Mouse (Mus musculus): ENCODE measurements at regions not wholly inside any gene's neighbourhood (a gene's known extent, or its start where the extent isn't known, plus 50 kb on each side); places are given as distances from the start of the nearest gene placed in this dataset.

DNA sequence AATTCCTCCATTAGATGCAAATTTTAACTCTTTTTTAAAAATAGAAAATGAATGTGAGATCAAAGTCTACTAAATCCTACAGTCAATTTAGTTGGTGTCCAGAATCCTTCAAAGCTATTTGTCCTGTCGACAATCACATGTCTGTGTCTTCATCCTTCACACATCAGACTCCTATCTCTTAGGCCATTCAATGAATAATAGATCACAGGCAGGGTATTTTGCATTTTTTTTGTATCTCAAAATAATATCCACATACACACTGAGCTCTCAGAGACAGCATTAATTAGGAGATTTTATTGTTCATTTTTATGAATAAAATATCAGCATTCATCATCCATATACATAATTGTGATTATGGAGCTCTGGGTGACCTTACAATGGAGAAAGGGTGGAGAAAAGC is 427.2 kb downstream of the Hao1 start:
- no peak for DNase-seq

GRCm38 (mm10) chr2:134107286-134107685 is 446.9 kb downstream of the Hao1 start:
- DNase-seq, result no peak

- no peak for DNase-seq
These were observed 465.8 kb downstream of the Hao1 start for GRCm38 (mm10) chr2:134088374-134088773.

DNA sequence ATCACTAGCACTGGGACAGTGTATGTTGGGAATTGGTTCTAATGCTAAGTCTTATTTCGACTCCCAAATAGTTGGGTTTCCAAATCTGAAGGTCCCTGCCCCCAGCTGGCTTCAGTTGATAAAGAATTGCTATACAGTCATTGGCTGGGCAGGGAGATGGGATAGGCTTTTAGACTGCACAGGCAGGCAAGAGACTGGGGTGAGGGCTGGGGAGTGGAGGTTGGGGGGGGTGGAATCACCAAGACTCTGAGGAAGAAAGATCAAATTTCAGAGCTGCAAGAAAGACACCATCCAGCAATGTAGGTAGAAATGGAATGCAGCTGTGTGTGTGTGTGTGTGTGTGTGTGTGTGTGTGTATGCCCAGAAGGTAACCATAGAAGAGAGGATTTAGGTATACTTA is 474.0 kb downstream of the Hao1 start:
- DNase-seq, result no peak

- no peak for DNase-seq
These were observed 476.2 kb downstream of the Hao1 start for GRCm38 (mm10) chr2:134077953-134078352.

GRCm38 (mm10) chr2:134067910-134068335 is 486.2 kb downstream of the Hao1 start:
- DNase-seq, result no peak

GRCm38 (mm10) chr2:134067404-134067803 is 486.8 kb downstream of the Hao1 start:
- DNase-seq, result no peak

GRCm38 (mm10) chr2:134059916-134060618 is 494.1 kb downstream of the Hao1 start:
- DNase-seq, result no peak

DNA sequence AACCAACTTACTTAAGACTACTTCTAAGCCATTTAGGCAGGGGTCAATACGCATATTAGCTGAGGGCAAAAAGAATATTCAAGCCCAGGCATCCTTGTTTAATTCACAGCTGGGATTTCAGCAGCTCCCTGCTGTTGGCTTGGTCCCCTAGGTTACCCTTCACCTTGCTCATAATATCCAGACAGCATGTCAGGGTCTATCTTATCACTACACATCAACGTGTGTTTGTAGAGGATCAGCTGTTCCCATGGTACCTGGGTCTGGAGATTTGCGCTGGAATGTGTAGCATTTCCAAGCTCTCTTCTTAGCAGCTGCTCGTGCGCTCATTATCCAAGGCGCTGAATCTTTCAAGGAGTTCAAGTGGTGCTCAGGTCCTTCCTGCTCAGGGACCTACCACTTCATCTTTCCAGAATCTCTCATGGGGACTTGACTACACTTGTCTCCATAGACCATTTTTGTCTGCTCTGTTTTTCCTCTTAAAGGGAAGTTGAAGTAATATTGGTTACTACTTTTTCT is 484.5 kb downstream of the Bmp2 start:
- DNase-seq, result no peak

- peak; percentile 66 for DNase-seq
These were observed 477.9 kb downstream of the Bmp2 start for GRCm38 (mm10) chr2:134029631-134030414.

GRCm38 (mm10) chr2:134029153-134029552 is 477.2 kb downstream of the Bmp2 start:
- no peak for DNase-seq

GRCm38 (mm10) chr2:134017109-134017508 is 465.1 kb downstream of the Bmp2 start:
- DNase-seq, result peak; percentile 29

DNA sequence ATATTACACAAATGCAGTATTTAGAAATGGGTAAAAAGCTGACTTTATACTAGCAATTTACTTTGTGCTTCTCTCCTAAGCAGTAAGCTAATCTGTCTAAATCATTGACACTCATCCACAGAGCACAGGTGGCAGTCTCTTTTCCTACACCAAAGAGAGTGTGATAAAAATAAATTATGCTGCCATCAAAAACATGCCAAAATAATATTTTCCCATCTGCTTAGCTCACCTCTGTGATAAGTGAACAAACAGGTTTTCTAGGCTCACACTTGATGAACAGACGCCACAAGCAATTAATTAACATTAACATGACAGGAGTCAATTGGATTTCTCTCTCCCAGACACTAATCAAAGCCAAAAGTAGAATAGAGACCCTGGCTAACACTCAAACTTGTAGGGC is 451.2 kb downstream of the Bmp2 start:
- no peak for DNase-seq

GRCm38 (mm10) chr2:133994742-133995141 is 442.8 kb downstream of the Bmp2 start:
- no peak for DNase-seq

DNA sequence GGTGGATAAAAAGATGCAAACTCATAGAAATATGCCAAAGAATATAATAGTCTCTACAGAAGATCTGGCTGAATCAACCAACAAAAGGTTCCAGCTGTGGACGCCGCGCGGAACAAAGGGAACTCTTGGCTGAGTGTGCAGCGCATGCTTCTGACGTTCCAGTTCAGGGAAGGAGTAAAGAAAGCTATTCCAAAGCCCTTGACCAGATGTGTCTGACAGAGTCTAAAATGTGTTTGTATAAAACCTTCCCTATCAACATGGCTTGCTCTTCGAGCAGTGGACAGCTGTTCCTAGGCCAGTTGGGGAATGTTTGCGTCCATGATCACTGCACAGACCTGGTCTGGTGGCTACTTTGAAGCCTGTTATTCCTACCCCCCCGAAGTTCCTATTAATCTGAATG is 442.4 kb downstream of the Bmp2 start:
- no peak for DNase-seq

GRCm38 (mm10) chr2:133987671-133988070 is 435.7 kb downstream of the Bmp2 start:
- DNase-seq, result no peak
